Mouse (Mus musculus) embryo, embryonic 10.5 days (tissue): ENCODE measurements around the gene Tbcd.

Experiments used
- DNase-seq: peaks from one replicate; pipeline ENCODE4 v3.0.0-alpha.2; 2015; ENCODE audit warnings: low spot score

Gene Tbcd

GRCm38 (mm10) chr11:121451753-121452635 is at the start of gene Tbcd:
Gene Tbcd (plus strand): TSS chr11:121451949.
- peak; percentile 94 for DNase-seq

DNA sequence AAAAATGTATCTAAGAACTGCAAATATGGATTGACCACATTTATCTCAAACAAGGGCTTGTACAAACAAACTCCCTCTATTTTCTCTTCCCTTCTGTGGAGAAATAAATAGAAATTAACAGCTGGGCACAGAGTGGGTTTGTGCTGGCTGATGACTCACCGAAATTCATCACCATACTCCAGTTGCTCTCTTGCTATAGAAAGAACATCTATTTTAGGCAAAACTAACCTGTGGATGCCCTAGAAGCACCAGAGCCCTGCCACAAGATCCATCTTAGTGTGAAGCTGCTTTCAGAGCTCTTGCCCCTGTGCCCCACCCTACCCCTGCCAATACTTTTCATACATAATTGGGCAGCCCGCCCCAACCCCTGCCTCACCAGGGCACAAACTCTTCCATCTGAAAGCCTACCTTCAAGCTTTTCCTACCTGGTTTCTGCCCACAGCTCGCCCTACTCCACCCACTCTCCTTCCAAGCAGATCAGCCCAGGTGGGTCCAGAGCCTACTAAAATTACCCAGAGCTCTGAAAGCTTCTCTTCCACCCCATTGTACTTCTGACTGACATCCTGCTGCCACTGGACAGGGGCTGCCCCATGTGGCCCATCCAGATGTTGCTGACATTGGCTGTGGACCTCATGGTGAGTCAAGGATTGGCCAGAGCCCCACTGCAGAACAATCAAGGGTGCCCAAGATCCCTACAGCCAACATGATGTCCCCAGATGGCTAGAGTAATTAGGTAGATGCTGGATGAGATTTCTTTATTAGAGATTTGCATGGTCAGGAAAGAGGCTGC is 44.2 kb upstream of the Tbcd start:
- DNase-seq = no peak

DNA sequence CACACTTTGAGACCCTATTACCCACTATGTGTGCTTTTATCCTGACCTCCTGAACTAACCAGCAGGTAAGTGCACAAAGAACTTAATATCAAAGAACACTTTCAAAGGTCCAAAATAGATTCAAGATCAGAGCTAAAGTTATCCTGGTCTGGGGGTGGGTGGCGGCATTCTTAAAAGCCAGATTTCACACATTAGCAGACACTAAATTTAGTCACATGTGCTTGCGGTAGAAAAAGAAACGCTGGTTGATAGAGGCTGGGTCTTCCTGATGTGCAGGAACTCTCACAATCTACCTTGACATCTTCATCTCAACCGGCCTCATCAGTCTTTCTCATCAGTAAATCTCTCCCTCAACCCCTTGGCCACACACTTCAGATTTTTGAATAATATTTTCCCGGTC is 37.0 kb upstream of the Tbcd start:
- no peak for DNase-seq

- DNase-seq = no peak
Observed at GRCm38 (mm10) chr11:121415351-121415750, 36.4 kb upstream of the Tbcd start.

DNA sequence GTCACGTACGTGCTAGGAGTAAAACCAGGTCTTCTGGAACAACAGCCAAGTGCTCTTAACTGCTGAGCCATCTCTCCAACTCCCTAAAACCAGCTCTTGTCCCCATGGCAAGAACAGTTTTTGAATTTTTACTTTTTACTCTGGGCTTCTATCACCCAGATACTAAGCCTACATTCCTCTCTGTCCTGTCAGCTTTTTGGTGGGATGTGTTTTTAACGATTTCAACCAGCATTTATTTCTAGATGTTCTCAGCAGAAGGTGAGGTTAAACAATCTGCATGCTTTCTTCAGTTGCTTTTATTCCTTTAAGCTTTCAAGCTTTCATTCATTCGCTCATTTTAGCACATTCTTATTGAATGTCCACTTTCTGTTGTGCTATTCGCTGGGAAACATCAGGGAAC is 33.8 kb upstream of the Tbcd start:
- DNase-seq = no peak

- no peak for DNase-seq
Observed at GRCm38 (mm10) chr11:121418932-121419331, 32.8 kb upstream of the Tbcd start.

- peak; percentile 5 for DNase-seq
Observed at GRCm38 (mm10) chr11:121420379-121420778, 31.4 kb upstream of the Tbcd start.

DNA sequence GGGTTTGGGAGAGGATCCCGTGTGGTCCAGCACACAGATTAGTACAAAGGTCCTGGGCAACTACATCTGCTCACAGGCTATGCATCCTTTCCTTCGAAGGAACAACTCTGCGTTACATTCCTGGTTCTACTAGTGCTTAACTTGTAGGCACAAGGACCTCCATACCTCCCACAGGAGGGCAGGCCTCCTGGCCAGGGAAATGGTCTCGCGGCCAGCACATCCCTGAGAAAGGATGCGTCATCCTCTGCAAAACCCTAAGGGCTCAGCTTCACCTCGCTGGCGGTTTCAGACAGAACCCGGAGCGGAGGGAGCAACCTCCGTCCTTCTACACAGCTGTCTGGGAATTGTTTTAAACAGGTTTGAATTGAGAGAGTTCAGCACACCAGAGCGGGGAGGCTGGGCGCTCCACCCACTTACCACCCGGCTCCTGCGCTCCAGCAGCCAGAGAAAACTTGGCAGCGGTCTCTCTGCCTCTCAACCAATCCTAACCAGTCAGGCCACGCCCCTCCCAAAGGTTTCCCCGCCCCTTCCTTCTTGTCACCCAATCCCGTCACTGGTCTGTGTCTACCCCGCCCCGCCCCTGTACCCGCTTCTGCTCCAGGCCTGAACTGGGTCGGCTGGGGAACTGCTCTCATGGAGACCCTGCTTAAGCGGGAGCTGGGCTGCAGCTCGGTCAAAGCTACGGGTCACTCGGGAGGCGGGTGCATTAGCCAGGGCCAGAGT is 30.8 kb upstream of the Tbcd start, which contains the start of gene Fn3krp:
Gene Fn3krp (plus strand): TSS at position 572 of the 723 bp plus-strand sequence.
- peak; percentile 100 for DNase-seq

GRCm38 (mm10) chr11:121421553-121422173 is 30.1 kb upstream of the Tbcd start:
- no peak for DNase-seq

DNA sequence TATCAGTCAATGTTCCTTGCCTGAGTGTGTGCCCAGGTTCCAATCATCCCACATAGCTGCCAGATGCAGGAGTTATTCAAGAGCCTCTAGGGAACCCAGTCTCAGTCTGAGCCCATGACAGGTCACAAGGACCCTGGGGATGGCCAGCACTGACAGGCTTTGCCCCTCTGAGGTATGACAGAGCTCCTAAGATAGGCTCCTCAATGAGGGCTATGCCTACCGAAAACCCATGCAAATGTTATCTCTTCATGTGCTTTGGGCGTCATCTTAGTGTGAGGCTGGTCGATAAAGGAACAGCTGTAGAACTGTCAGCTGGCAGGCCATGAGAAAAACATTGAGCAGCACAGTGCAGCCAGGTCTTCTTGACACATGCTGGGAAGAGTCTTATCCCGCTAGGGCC is 18.4 kb upstream of the Tbcd start:
- no peak for DNase-seq

GRCm38 (mm10) chr11:121434156-121435155 is 17.3 kb upstream of the Tbcd start, which contains the start of gene Fn3k:
Gene Fn3k (plus strand): TSS chr11:121434913.
- DNase-seq = peak; percentile 80

DNA sequence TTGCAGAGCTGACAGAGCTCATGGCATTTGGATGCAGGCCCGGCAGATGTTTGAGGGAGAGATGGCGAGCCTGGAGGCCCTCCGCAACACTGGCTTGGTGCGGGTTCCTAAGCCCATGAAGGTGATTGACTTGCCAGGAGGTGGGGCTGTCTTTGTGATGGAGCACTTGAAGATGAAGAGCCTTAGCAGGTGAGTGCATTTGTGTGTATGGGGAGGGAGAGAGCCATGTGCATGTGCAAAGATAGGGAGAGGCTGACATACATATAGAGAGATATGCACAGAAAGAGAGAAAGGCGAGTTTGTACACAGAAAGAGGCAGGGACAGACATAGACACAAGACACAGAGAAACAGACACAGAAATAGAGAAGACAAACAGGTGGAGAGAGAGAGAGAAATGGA is 14.5 kb upstream of the Tbcd start:
- no peak for DNase-seq

GRCm38 (mm10) chr11:121439686-121440292 is 12.0 kb upstream of the Tbcd start:
- no peak for DNase-seq

DNA sequence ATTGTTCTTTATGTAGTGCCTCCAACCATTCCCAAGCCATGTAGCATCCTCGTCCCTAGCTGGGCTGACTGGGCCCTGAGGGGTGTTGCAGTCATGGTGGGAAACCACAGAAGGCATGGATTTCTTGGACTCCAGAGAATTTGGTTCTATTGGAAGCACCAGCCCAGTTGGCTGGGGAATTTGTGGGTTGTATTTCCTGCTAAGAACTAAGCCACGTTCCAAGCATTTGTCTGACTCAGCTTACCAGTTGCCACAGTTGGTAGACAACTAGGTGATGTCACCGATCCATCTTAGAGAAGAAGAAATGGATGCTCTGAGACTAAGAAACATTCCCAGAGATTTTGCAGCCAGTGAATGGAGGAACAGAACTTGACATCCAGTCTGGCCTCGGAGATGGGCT is 10.1 kb upstream of the Tbcd start:
- no peak for DNase-seq

DNA sequence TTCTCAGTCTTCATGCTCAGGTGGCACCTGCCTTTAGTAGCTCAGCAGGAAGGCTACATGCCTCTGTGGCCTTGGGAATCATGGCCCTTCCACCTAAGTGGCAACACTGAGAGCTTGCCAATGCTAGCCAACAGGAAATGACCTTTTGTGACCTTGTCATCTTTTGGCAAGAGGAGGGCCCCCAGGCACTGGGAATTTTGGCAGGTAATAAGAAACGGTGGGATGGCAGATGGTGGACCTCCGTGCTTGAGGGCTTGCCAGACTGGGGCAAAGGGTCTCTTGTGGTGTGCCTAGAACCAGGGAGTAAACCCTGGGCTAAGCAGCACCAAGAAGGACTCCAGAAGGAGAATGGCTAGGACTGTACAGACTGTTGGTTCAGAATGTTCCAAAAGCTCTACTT is 9.7 kb upstream of the Tbcd start:
- DNase-seq = no peak

GRCm38 (mm10) chr11:121451216-121451726 is 478 bp upstream of the Tbcd start:
- DNase-seq = no peak

DNA sequence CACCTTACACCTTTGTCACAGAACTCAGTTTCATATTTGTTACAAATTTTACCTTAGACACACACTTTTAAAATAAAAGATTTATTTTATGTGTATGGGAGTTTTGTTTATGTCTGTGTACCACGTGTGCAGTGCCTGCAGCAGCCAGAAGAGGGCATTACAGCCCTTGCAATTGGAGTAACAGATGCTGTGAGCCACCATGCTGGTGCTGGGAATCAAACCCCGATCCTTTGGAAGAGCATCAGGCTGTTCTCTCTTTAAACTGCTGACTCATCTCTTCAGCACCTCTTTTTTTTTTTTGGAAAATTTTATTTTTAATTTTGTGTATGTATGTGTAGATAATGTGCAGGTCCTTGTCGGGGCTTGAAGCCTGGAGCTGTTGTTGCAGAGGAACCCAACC is 6.1 kb downstream of the Tbcd start:
- DNase-seq = no peak

DNA sequence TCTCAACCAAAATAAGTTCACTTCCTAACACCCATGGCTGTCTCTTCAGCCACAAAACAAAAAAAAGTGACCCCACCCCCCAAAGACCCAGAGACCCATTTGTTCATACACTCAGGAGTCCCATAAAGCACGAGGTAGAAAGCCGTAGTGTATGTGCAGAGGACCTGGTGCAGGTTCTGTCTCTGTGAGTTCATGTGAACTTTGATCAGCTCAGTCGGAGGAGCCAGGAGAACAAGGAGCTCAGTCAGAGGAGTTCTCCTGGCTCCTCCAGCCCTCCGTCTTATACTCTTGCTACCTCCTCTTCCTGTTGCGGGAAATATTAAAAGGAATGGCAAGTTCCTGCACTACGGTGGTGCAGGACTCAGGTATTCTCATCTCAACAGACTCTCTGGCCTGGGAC is 15.7 kb downstream of the Tbcd start:
- DNase-seq = no peak

GRCm38 (mm10) chr11:121474831-121475230 is 23.1 kb downstream of the Tbcd start:
- no peak for DNase-seq
